Comparison of ENCODE assay signal across 22 mouse cellular contexts in the genomic region with DNA sequence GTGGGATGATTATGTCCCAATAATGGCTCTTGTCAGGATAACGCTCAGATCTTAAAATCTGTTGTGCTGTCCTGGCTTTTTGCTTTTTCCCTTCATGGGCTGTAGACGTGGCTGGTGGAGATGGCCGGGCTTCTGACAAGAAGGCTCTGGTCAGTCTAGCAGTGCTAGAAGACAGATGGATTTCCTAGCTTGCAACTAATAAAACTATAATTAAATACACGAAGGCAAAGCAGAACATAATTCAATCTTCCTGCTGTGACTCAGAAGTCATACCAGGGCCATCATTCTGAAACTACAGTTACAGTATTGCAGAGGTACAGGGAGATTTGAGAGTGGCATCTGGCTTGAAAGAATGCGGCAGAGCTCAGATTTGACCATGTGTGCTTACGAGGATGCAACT. TPM values are rescaled to one million over a fixed set of nuclear protein-coding genes. Genes with fewer than 3 reads are reported as not detected.
DNase-seq lines count a peak whose midpoint lies in the region; ATAC-seq lines count a peak whose summit lies in the region.
"Had no signal": no experiment of that assay in that cellular context is flagged by ENCODE, and none has a peak within 500 bp of the region (broad histone marks: within the 10 kb centered on the region; RNA-seq: fewer than 3 reads in every experiment).

No protein-coding gene starts in this region.

- H3K9me3 ChIP-seq in lung, embryonic 16.5 days (ENCODE audit: control insufficient read depth, low read length), result no peaks in the 10 kb centered on the region
- H3K9me3 ChIP-seq: embryonic facial prominence, embryonic 10.5 days; embryonic facial prominence, embryonic 12.5 days; forebrain, embryonic 15.5 days had no signal

- H3K4me3 ChIP-seq in lung, embryonic 16.5 days (ENCODE audit: low read length), result no peak overlapping the region
- H3K4me3 ChIP-seq: embryonic facial prominence, embryonic 10.5 days; embryonic facial prominence, embryonic 12.5 days; forebrain, embryonic 13.5 days; forebrain, embryonic 15.5 days had no signal

- H3K4me2 ChIP-seq in lung, embryonic 16.5 days (ENCODE audit: low read depth, low read length), result no peak overlapping the region
- H3K4me2 ChIP-seq: embryonic facial prominence, embryonic 12.5 days; forebrain, embryonic 13.5 days; forebrain, embryonic 15.5 days had no signal

- no peak overlapping the region for H3K9ac ChIP-seq in lung, embryonic 16.5 days (ENCODE audit: low read length)
- H3K9ac ChIP-seq: embryonic facial prominence, embryonic 12.5 days; forebrain, embryonic 13.5 days; forebrain, embryonic 15.5 days; forebrain, postnatal 0 days had no signal

- H3K4me1 ChIP-seq in lung, embryonic 16.5 days (replicated peaks; ENCODE audit: control insufficient read depth, insufficient read depth, low read length), result no peaks in the 10 kb centered on the region
- H3K4me1 ChIP-seq: forebrain, embryonic 13.5 days; forebrain, embryonic 15.5 days had no signal

- 55% methylated on average over 6 of the region's 6 CpGs for WGBS in lung, embryonic 16.5 days

- peak; percentile 33 for DNase-seq in adrenal gland, adult 2 months
- no peak for DNase-seq in adrenal gland, postnatal 25 days
- DNase-seq in lung, postnatal 10 days, result no peak
- DNase-seq in MN1 (ENCODE audit: low spot score), result peak; percentile 73
- DNase-seq: adrenal gland, adult 8-10 months; adrenal gland, postnatal 14 days; B cell, adult 2 months; cerebellum, adult 11 months; cerebellum, adult 18-20 months; cerebellum, adult 8-10 months; cerebellum, adult 9-11 months; cerebellum, postnatal 14 days; cerebellum, postnatal 36 days; forebrain, postnatal 0 days had no signal

- peak; percentile 34; the same call in 1 of the 2 replicates for ATAC-seq in lung, embryonic 16.5 days (ENCODE audit: low read depth)
- ATAC-seq: CD4-positive, CD25-positive, alpha-beta regulatory T cell, adult 4 months; forebrain, embryonic 13.5 days; forebrain, embryonic 15.5 days; forebrain, postnatal 0 days had no signal

- no peak overlapping the region for H3K27ac ChIP-seq in lung, embryonic 16.5 days (ENCODE audit: low read length)
- H3K27ac ChIP-seq: embryonic facial prominence, embryonic 10.5 days; embryonic facial prominence, embryonic 12.5 days; forebrain, embryonic 13.5 days; forebrain, embryonic 15.5 days had no signal

- H3K36me3 ChIP-seq in lung, embryonic 16.5 days (ENCODE audit: control insufficient read depth, insufficient read depth, low read length), result no peaks in the 10 kb centered on the region
- H3K36me3 ChIP-seq: embryonic facial prominence, embryonic 10.5 days; embryonic facial prominence, embryonic 12.5 days; forebrain, embryonic 15.5 days; G1E had no signal

- no peaks in the 10 kb centered on the region for H3K27me3 ChIP-seq in lung, embryonic 16.5 days (ENCODE audit: control insufficient read depth, insufficient read depth, low read depth, low read length)
- H3K27me3 ChIP-seq: CH12.LX; embryonic facial prominence, embryonic 12.5 days; forebrain, embryonic 13.5 days; forebrain, embryonic 15.5 days had no signal

RNA-seq across cellular contexts. Expression of gene Rassf8, which starts 7.3 kb away (rescaled TPM):
- total RNA-seq in adrenal gland, adult 2 months (2021), result 10 to 100 TPM; 77.5 to 85.2 TPM
- polyA plus RNA-seq in adrenal gland, adult 2 months (2012; rRNA removed), result 13.6 and 18.6 TPM in 2 replicates
- 105 and 107 TPM in 2 replicates for total RNA-seq in adrenal gland, postnatal 25 days (2021)
- 5.4 and 5.7 TPM in 2 replicates for polyA plus RNA-seq in lung, embryonic 16.5 days (2015; fragmentation: Nextera tagmentation; extraction: Ambion mirVana)
- polyA plus RNA-seq: G1E had no signal

Comparison
In these comparisons a context has a peak if more than half of its experiments do, and no peak if none do; other contexts are left out.
1. DNase-seq: peak in adrenal gland, adult 2 months (single experiment) and MN1 (single experiment); none in adrenal gland, postnatal 25 days (single experiment) and lung, postnatal 10 days (single experiment).